Mouse (Mus musculus) hindbrain, embryonic 16.5 days (tissue): ENCODE measurements around the gene Os9. TPM values are rescaled to one million over a fixed set of nuclear protein-coding genes. Genes with fewer than 3 reads are reported as not detected.

Source experiments
- ATAC-seq: fragments of 200-750 bp; cut with Nextera tagmentation; 2 replicates; pipeline ENCODE4 v1.8.0; 2017; ENCODE audit warnings: moderate TSS enrichment, moderate library complexity
- H3K27ac ChIP-seq: fragments of 300-500 bp; sonication (generic); 2 replicates; pipeline ENCODE4 v1.5.1; 2014; ENCODE audit warnings: low read depth, mild to moderate bottlenecking, control low read depth, low read length, moderate library complexity
- H3K27me3 ChIP-seq: fragments of 300-500 bp; sonication (generic); replicated peaks from 2 replicates; pipeline ENCODE4 v1.6.1; 2014; ENCODE audit warnings: low read length; ENCODE audit not compliant: control insufficient read depth, insufficient read depth
- H3K36me3 ChIP-seq: fragments of 300-500 bp; sonication (generic); 2 replicates; pipeline ENCODE4 v1.6.1; 2014; ENCODE audit warnings: mild to moderate bottlenecking, low read length, moderate library complexity, mixed read lengths; ENCODE audit not compliant: control insufficient read depth, insufficient read depth
- H3K4me1 ChIP-seq: fragments of 300-500 bp; sonication (generic); 2 replicates; pipeline ENCODE4 v1.6.1; 2014; ENCODE audit warnings: low read depth, low read length; ENCODE audit not compliant: control insufficient read depth, insufficient read depth
- H3K4me2 ChIP-seq: fragments of 300-500 bp; sonication (generic); 2 replicates; pipeline ENCODE4 v1.6.1; 2014; ENCODE audit warnings: mild to moderate bottlenecking, low read length, control low read depth, moderate library complexity
- H3K4me3 ChIP-seq: fragments of 300-500 bp; sonication (generic); 2 replicates; pipeline ENCODE4 v1.5.1; 2014; ENCODE audit warnings: mild to moderate bottlenecking, low read length, control low read depth, moderate library complexity
- H3K9ac ChIP-seq: fragments of 300-500 bp; sonication (generic); 2 replicates; pipeline ENCODE4 v1.6.1; 2014; ENCODE audit warnings: low read depth, mild to moderate bottlenecking, control low read depth, low read length, moderate library complexity
- H3K9me3 ChIP-seq: fragments of 300-500 bp; sonication (generic); 2 replicates; pipeline ENCODE4 v1.6.1; 2014; ENCODE audit warnings: mild to moderate bottlenecking, low read length, moderate library complexity; ENCODE audit not compliant: control insufficient read depth
- WGBS: fragments of 180-500 bp; shearing (Covaris S2); extraction: QIAGEN DNeasy Blood & Tissue Kit; methylation state at CpG from one replicate; pipeline ENCODE4 v1.1.7; 2014; 5-methylcytosine and 5-hydroxymethylcytosine counted together
- polyA plus RNA-seq: library from polyadenylated mRNA; unstranded; fragments of >200 nt; fragmentation: Nextera tagmentation; extraction: Ambion mirVana; gene quantifications from 2 replicates; pipeline ENCODE4 v1.2.1, GENCODE M21; 2015

The Os9 gene
- polyA plus RNA-seq, 1 experiment from 2014 or later, result 135 TPM

DNA sequence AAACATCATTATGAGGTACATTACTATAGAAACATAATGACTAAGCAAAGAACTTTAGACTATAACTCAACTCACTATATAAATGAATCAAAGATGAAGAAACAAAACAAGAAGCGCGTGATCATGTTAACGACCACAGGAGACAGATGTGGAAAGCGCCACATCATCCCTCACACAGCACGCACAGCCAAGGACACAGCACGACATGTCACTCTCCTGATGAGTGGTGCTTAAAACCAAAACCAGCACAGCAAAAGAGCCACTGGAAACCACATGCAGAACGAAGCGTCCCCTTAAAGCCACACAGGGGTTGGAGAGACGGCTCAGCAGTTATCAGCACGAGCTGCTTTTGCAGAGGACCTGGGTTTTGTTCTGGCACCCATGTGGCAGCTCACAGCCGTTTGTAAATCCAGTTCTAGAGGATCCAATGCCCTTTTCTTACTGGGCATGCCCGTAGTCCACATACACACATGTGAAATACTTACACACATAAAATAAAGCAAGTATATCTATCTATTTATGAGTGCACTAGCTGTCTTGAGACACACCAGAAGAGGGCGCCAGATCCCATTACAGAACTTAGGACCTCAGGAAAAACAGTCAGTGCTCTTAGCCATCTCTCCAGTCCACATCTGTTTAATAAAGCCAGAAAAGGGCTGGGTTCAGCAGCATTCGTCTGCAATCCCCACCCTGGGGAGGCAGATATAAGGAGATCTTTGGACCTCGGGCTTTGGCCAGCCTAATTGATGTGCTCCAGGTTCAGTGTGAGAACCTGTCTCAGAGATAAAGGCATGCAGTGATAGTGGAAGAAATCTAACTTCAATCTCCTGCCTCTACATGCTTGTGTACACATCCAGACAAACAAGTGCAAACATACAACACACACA, 9.7 kb downstream of the Os9 start:
- no peaks in the 10 kb centered on the region for H3K4me1 ChIP-seq
- H3K27ac ChIP-seq, result no peak overlapping the region
- WGBS, result 92% methylated on average over 15 of the region's 15 CpGs
- H3K4me2 ChIP-seq, result no peak overlapping the region
- H3K9me3 ChIP-seq, result no peaks in the 10 kb centered on the region
- H3K36me3 ChIP-seq, result peaks cover 14% of the 10 kb centered on the region
- no peaks in the 10 kb centered on the region for H3K27me3 ChIP-seq
- ATAC-seq, result no peak
- H3K9ac ChIP-seq, result no peak overlapping the region
- no peak overlapping the region for H3K4me3 ChIP-seq

DNA sequence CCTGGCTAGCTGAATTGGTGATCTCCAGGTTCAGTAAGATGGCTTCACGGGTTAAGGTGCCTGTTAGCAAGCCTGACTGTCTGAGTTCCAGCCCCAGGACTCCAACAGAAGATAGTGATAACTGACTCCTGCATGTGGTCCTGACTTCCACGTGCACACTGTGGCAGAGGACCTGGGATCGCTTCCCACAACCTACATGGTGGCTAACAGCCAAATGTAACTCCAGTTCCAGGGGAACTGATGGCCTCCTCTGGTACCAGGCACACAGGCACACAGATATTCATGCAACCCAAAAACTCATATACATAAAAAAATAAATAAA, 12.7 kb downstream of the Os9 start:
- H3K27me3 ChIP-seq, result no peaks in the 10 kb centered on the region
- no peak overlapping the region for H3K9ac ChIP-seq
- no peak overlapping the region for H3K4me3 ChIP-seq
- no peak overlapping the region for H3K4me2 ChIP-seq
- H3K9me3 ChIP-seq, result no peaks in the 10 kb centered on the region
- peaks cover 7% of the 10 kb centered on the region for H3K36me3 ChIP-seq
- ATAC-seq, result no peak
- H3K27ac ChIP-seq, result no peak overlapping the region
- WGBS, result 82% methylated on average over 3 of the region's 3 CpGs
- H3K4me1 ChIP-seq, result no peaks in the 10 kb centered on the region

DNA sequence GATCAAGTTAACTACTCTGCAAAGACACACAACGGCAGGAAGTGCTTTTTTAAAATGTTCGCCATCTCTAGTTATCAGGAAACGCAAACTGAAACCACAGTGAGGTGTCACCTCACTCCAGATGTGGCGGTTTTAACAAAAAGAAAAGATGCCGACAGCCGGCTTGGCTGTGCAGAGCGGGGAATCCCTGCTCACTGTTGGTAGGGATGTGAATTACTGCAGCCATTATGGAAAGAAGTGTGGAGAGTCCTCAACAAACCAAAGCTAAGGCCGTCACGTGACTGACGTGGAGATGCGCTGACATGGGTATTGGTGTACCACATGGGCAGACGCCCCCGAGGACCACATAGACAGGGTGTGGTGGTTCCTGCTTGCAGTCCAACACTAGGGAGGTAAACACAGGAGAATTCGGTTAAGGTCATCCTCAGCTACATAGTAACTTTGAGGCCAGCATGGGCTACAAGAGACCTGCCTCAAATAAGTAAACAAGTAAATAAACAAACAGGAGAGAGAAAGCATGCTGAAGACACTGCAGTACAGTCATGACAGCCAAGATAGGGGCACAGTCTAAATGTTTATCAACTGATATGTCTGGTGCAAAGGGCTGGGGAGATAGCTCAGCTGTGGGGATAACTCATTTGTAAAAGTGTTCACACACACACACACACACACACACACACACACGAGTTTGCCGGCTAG, 13.2 kb downstream of the Os9 start:
- no peak overlapping the region for H3K9ac ChIP-seq
- H3K4me1 ChIP-seq, result no peaks in the 10 kb centered on the region
- no peaks in the 10 kb centered on the region for H3K9me3 ChIP-seq
- 92% methylated on average over 15 of the region's 16 CpGs for WGBS
- no peak overlapping the region for H3K4me2 ChIP-seq
- H3K27me3 ChIP-seq, result no peaks in the 10 kb centered on the region
- no peak for ATAC-seq
- no peak overlapping the region for H3K27ac ChIP-seq
- H3K36me3 ChIP-seq, result peaks cover 2% of the 10 kb centered on the region
- H3K4me3 ChIP-seq, result no peak overlapping the region

DNA sequence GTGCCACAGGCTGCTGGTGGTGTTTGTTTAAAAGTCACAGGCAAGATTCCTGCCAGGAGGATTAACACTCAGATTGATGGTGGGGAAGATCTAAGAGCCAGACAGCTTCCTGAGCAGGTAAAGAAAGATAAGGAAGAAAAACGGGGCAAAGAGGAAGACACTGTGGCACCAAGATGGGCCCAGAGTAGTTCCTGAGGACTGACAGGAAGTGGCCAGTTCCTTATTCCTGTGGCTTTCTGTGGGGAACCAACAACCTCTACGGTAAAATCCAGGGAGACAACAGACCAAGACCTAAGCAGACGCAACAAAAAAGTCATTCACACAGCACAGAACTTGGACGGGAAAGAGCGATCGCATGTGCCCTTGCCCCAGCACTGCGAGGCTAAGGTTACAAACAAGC, 17.3 kb downstream of the Os9 start:
- no peak overlapping the region for H3K4me2 ChIP-seq
- H3K36me3 ChIP-seq, result peaks cover 10% of the 10 kb centered on the region
- no peak overlapping the region for H3K4me3 ChIP-seq
- no peak for ATAC-seq
- H3K4me1 ChIP-seq, result no peaks in the 10 kb centered on the region
- 79% methylated on average over 7 of the region's 7 CpGs for WGBS
- no peak overlapping the region for H3K9ac ChIP-seq
- no peaks in the 10 kb centered on the region for H3K9me3 ChIP-seq
- H3K27ac ChIP-seq, result no peak overlapping the region
- H3K27me3 ChIP-seq, result no peaks in the 10 kb centered on the region

DNA sequence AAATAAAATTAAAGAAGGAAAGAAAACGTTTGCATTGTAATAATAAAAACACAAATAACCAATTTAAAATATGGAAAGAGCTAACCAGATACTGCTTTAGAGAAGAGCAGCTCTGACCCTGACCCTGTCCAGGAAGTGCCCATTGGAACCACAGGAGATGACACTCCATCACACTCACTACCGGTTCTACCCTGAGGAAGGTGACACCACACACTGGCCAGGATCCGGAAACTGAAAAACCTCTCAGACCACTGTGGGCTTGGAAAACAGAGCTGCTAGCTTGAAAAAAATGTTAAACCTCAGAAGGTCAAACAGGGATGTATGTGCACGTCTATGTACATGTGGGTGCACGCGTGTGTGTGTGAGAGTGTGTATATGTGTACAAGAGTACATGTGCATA, 19.8 kb downstream of the Os9 start:
- Histone ChIP-seq H3K4me3 (no peak overlapping the region), H3K4me2 (no peak overlapping the region), H3K36me3 (peaks cover 29% of the 10 kb centered on the region), H3K27ac (no peak overlapping the region), H3K27me3 (no peaks in the 10 kb centered on the region), H3K4me1 (no peaks in the 10 kb centered on the region), H3K9me3 (no peaks in the 10 kb centered on the region), H3K9ac (no peak overlapping the region)
- no peak for ATAC-seq
- WGBS, result 87% methylated on average over 6 of the region's 6 CpGs

DNA sequence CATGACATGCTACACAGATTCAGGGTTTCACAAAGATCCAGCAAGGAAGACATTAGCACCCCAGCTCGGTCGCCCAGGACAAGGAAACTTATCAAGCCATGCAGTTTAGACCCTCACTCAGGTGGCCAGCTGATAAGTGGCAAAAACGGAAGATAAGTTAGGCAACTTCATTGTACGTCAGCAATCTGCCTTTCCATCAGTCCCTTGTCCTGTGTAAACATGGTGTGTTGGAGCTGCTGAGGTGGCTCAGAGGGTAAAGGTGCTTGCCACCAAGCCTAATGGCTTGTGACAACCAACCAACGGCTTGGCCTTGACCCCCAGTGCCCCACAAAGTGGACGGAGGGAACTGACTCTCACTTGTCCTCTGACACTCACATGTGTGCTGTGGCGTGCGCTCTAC, 20.5 kb downstream of the Os9 start:
- H3K9ac ChIP-seq, result no peak overlapping the region
- H3K4me1 ChIP-seq, result no peaks in the 10 kb centered on the region
- H3K9me3 ChIP-seq, result no peaks in the 10 kb centered on the region
- no peak overlapping the region for H3K4me3 ChIP-seq
- H3K27me3 ChIP-seq, result no peaks in the 10 kb centered on the region
- H3K36me3 ChIP-seq, result peaks cover 36% of the 10 kb centered on the region
- ATAC-seq, result no peak
- no peak overlapping the region for H3K27ac ChIP-seq
- 90% methylated on average over 8 of the region's 8 CpGs for WGBS
- H3K4me2 ChIP-seq, result no peak overlapping the region

DNA sequence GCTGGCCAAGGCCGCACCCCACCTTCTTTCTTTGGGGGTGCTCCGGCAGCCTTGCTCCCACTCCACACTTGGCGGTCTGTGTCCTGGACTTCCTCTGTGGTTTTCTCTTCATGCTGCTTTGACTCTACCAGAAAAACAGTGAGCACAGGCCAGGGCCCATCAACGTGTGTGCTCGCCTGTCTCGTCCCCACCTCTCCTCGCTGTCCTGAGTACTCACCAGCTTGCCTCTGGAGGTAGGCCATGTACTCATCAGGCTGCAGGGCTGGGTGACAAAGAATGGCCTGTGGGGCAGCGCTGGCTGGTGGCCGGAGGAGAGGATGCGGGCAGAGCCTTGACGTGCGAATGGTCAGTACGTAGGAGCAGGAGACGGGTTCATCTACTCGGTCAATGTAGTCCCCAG, 21.1 kb downstream of the Os9 start:
- H3K4me2 ChIP-seq, result no peak overlapping the region
- no peaks in the 10 kb centered on the region for H3K27me3 ChIP-seq
- H3K9me3 ChIP-seq, result no peaks in the 10 kb centered on the region
- H3K27ac ChIP-seq, result no peak overlapping the region
- no peak overlapping the region for H3K9ac ChIP-seq
- WGBS, result 94% methylated on average over 15 of the region's 15 CpGs
- H3K4me3 ChIP-seq, result no peak overlapping the region
- H3K4me1 ChIP-seq, result peaks cover 5% of the 10 kb centered on the region; the same call in 1 of the 2 replicates
- no peak for ATAC-seq
- peaks cover 36% of the 10 kb centered on the region for H3K36me3 ChIP-seq

DNA sequence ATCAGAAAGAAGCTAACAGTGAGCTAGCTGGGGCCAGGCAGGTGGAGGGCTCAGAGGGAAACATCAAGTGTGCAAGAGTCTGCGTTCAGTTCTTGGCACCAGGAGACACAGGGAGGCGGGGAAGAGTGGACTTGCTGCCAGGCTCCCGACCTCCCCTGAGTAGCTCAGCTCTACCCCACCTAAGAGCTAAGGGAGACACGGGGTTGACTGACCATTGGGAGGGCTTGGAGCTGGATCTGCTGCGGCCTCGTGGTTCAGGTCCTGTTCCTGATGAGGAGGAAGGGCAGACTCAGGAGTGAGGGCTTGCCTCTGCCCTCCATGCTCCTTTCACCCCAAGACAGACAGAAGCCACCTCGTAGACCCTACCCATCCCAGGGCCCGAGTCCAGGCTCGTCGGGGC, 21.7 kb downstream of the Os9 start:
- H3K36me3 ChIP-seq, result peaks cover 36% of the 10 kb centered on the region
- WGBS, result 81% methylated on average over 10 of the region's 10 CpGs

DNA sequence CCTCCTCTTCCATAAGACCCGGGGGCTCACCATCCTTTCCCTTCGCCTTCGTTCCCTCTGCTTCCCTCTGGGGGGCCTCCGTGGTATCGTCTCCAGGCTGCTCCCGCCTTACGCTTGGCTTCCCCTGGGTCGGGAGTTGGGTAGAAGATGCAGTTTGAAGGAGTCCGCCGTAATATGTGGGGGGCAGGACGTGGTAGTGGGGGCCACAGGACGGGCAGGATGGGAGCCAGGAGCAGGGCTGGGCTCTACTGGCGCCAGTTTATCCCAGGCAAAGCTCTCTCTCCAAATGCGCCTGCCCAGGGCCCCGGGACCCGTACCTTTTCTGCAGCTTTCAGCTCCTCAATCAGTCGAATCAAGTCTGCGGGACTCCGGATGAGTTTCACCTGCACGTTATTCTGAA, 22.4 kb downstream of the Os9 start:
- ATAC-seq, result no peak
- WGBS, result 80% methylated on average over 20 of the region's 20 CpGs
- H3K27me3 ChIP-seq, result no peaks in the 10 kb centered on the region
- H3K9ac ChIP-seq, result no peak overlapping the region
- no peaks in the 10 kb centered on the region for H3K9me3 ChIP-seq
- H3K4me3 ChIP-seq, result no peak overlapping the region
- H3K4me2 ChIP-seq, result no peak overlapping the region
- peaks cover 12% of the 10 kb centered on the region; the same call in 1 of the 2 replicates for H3K4me1 ChIP-seq
- peaks cover 36% of the 10 kb centered on the region for H3K36me3 ChIP-seq
- H3K27ac ChIP-seq, result no peak overlapping the region

More for the DNA sequence above, 21.7 kb downstream of the Os9 start:
- no peaks in the 10 kb centered on the region for H3K27me3 ChIP-seq
- H3K4me3 ChIP-seq, result no peak overlapping the region
- no peak overlapping the region for H3K27ac ChIP-seq
- no peak overlapping the region for H3K9ac ChIP-seq
- H3K4me1 ChIP-seq, result peaks cover 11% of the 10 kb centered on the region; the same call in 1 of the 2 replicates
- ATAC-seq, result no peak
- no peak overlapping the region for H3K4me2 ChIP-seq
- no peaks in the 10 kb centered on the region for H3K9me3 ChIP-seq
